Mouse (Mus musculus) c-Kit-positive CD71-negative TER-119-negative erythroid progenitor cells, embryonic 14.5 days (primary cell): ENCODE results near the gene Foxp1.

Source experiments
- DNase-seq: peaks from one replicate; pipeline ENCODE4 v3.0.0-alpha.2; 2013; ENCODE audit warnings: low read depth

Gene Foxp1

GRCm38 (mm10) chr6:99328146-99328545 is 194.4 kb downstream of the Foxp1 start:
- DNase-seq: no peak

- DNase-seq: no peak
These were observed 194.8 kb downstream of the Foxp1 start for GRCm38 (mm10) chr6:99327721-99328120.

GRCm38 (mm10) chr6:99325881-99326280 is 196.6 kb downstream of the Foxp1 start:
- DNase-seq: no peak

GRCm38 (mm10) chr6:99325461-99325860 is 197.1 kb downstream of the Foxp1 start:
- DNase-seq: no peak

GRCm38 (mm10) chr6:99322132-99322904 is 200.2 kb downstream of the Foxp1 start:
- no peak for DNase-seq

GRCm38 (mm10) chr6:99320444-99320843 is 202.1 kb downstream of the Foxp1 start:
- DNase-seq: no peak

- no peak for DNase-seq
These were observed 202.8 kb downstream of the Foxp1 start for GRCm38 (mm10) chr6:99319415-99320405.

GRCm38 (mm10) chr6:99314746-99315145 is 207.8 kb downstream of the Foxp1 start:
- no peak for DNase-seq

- no peak for DNase-seq
These were observed 212.0 kb downstream of the Foxp1 start for GRCm38 (mm10) chr6:99310529-99310928.

- DNase-seq: no peak
These were observed 212.4 kb downstream of the Foxp1 start for GRCm38 (mm10) chr6:99310171-99310500.

GRCm38 (mm10) chr6:99309466-99310170 is 212.9 kb downstream of the Foxp1 start:
- no peak for DNase-seq

- DNase-seq: no peak
These were observed 216.8 kb downstream of the Foxp1 start for GRCm38 (mm10) chr6:99305751-99306150.

GRCm38 (mm10) chr6:99305236-99305635 is 217.3 kb downstream of the Foxp1 start:
- no peak for DNase-seq

GRCm38 (mm10) chr6:99302662-99303435 is 219.7 kb downstream of the Foxp1 start:
- no peak for DNase-seq

GRCm38 (mm10) chr6:99301923-99302322 is 220.6 kb downstream of the Foxp1 start:
- no peak for DNase-seq

GRCm38 (mm10) chr6:99300235-99300634 is 222.3 kb downstream of the Foxp1 start:
- DNase-seq: no peak

GRCm38 (mm10) chr6:99299196-99299595 is 223.3 kb downstream of the Foxp1 start:
- no peak for DNase-seq

GRCm38 (mm10) chr6:99297535-99297934 is 225.0 kb downstream of the Foxp1 start:
- no peak for DNase-seq

- DNase-seq: no peak
These were observed 227.0 kb downstream of the Foxp1 start for GRCm38 (mm10) chr6:99295495-99295894.

GRCm38 (mm10) chr6:99289220-99289619 is 233.3 kb downstream of the Foxp1 start:
- DNase-seq: no peak

GRCm38 (mm10) chr6:99285026-99285425 is 237.5 kb downstream of the Foxp1 start:
- DNase-seq: no peak

- no peak for DNase-seq
These were observed 238.5 kb downstream of the Foxp1 start for GRCm38 (mm10) chr6:99284019-99284418.
